Mouse (Mus musculus) heart, postnatal 10 days (tissue): Measurements from ENCODE around the gene Dhrs1. TPM values are rescaled to one million over a fixed set of nuclear protein-coding genes. Genes with fewer than 3 reads are reported as not detected.

ENCODE experiments used
- DNase-seq, 2 experiments: peaks; one replicate each; pipeline ENCODE4 v3.0.0; 2021
- intact Hi-C: fragments of 180-260 bp; cut with DNase I; formaldehyde crosslinking; loops from one replicate; pipeline ENCODE4 v1.15.1; 2025
- total RNA-seq, 2 experiments: library from RNA; stranded (reverse); gene quantifications; 2 replicates each; pipeline ENCODE4 v1.2.3; 2021

Gene Dhrs1
- total RNA-seq = 10 to 100 TPM; 54.5 to 56.6 TPM

DNA sequence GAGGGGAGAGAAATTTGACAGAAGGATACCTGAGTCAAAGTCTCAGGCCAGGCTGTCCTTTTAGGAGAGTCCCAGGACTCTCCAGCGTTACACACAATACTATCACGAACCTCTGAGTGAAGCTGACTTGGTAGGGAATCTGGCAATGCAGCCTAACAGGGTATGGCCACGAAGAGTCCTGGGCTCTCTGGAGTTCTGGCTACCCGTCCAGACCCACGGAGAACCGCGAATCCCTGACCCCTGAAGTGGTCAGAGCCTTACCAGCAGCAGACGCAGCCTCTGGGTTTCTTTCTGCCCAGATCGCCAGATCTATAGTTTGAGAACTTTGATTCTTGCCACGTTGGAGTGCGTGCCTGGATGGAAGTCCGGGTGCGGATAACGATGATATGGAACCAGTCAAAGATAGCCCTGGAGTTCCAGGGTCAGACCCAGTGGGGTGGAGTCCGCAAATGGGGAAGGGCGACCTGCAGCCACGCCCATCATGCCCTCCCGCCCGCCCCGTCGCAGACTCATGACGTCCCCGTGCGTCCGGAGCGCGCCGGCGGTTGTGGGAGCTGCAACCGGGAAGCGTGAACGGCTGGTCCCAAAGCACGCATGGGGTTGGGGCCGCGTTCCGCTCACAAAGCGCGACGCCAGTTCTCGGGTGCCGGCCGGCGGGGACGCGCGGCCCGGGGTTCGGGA, at the start of gene Dhrs1, which contains the start of gene Nop9:
TSS of gene Dhrs1 (minus strand) at position 511 of the 681 bp plus-strand sequence.
TSS of gene Nop9 (plus strand) at position 514 of the 681 bp plus-strand sequence.
- peak; percentile 92 to 93 for DNase-seq
- intact Hi-C loops = loop anchor here (10.0 kb wide), 1 partner anchor 251 kb away; the partner anchor contains the start of gene Carmil3

GRCm38 (mm10) chr14:55793946-55794345, 48.5 kb upstream of the Dhrs1 start:
- peak in 1 of 2 experiments; percentile 40 for DNase-seq
- intact Hi-C loops = no loop called here

- peak in 1 of 2 experiments; percentile 0 for DNase-seq
- intact Hi-C loops = no loop called here
Measured at GRCm38 (mm10) chr14:55793461-55793860, 48.0 kb upstream of the Dhrs1 start.

DNA sequence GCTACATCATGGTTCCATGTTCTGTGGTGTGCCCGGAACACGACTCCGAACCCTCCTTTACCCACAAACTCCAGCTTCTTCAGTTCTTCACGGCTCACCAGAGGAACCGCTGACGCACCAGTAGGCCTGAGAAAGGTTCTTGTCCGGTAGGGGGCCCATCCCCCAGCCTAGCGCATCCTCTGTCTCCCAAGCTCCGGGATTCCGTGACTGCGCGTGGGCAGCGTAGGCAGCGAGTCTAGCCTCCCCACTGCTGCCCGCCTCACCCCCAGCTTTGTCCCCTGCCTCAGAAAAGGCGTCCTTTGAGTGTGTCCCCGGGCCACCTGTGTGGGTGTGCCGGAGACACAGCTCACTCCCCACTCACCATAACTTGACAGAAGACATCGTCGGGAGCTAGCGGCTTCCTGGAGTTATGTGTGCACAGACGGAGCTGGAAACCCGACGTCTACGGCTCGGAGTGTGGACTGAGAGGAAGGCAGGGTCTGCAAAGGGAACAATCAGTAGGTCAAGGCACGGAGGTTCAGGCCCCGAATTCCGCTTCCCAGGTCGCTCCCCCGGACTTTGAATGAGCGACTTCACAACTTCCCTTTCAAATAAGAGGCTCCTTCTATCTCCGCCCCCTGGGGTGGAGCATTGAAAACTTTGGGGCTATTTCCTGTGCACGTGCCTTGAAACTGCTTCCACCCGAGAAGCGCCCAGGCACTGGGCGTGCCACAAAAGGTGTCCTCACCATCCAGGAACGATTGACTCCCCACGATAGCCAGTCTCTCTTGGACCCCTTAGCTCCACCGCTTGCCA, 43.0 kb upstream of the Dhrs1 start, which contains the start of gene Ripk3:
TSS of gene Ripk3 (minus strand) at position 610 of the 795 bp plus-strand sequence.
- intact Hi-C loops = loop anchor here (10.0 kb wide), 1 partner anchor 786 kb away; the partner anchor contains the start of genes Cenpj and Parp4
- peak; percentile 49 to 56 for DNase-seq

DNA sequence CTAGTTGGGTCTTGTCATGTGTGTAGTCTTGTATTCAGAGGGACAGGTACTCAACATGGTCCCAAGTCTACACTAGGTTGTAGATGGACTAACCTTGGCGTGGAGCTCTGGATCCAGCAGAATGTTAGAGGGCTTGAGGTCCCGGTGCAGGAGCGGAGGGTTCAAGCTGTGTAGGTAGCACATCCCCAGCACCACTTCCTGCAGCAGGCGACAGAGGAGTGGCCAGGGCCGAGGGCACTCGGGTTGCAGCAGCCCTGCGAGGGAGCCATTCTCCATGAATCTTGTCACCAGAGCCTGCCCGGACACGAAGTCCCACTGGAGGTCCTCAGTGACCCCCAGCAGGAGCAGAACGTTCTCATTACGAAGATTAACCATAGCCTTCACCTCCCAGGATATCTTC, 42.2 kb upstream of the Dhrs1 start:
- intact Hi-C loops = loop anchor here (10.0 kb wide), 1 partner anchor 787 kb away; the partner anchor contains the start of genes Cenpj and Parp4
- peak in 1 of 2 experiments; percentile 5 for DNase-seq

DNA sequence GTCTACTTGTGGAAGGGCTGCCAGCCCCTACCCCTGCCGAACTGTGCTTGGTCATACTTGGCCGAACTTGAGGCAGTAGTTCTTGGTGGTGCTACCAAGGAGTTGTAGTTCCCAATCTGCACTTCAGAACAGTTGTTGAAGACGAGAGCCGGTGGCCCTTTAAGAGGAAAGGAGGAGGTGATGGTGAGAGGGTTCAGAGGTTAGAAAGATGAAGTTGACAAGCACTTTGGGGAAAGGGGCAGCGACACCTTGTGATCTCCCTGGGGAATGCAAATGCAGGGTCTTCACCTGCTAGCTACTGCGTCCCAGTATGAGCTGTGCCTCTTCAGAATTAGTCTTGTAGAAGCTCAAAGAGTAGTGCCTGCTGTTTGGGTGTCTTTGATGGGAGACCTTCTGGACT, 39.7 kb upstream of the Dhrs1 start:
- DNase-seq = peak; percentile 12 to 14
- intact Hi-C loops = loop anchor here (10.0 kb wide), 1 partner anchor 790 kb away; the partner anchor contains the start of genes Cenpj and Parp4

DNA sequence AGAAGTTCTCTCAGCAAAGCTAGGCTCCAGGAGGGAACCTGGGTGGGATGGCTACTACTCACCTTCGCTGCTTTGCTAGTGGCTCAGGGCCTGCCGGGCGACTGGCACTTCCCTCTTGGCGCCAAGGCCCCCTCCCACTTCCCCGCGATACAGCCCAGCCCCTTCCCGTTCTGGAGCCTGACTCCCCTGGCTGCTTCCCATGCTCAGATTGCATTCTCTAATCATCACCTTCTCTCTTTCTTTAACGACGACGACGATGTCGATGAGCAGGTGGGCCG, 38.4 kb upstream of the Dhrs1 start, which contains the start of gene Adcy4:
TSS of gene Adcy4 (minus strand) at position 138 of the 278 bp plus-strand sequence.
- peak; percentile 40 to 47 for DNase-seq
- intact Hi-C loops = loop anchor here (2.0 to 10.0 kb wide), 2 partner anchors 39 to 791 kb away; partner anchors contain the start of genes Cenpj, Nfatc4 and Parp4

- intact Hi-C loops = loop anchor here (2.0 to 10.0 kb wide), 2 partner anchors 39 to 791 kb away; partner anchors contain the start of genes Cenpj, Nfatc4 and Parp4
- DNase-seq = peak; percentile 70 to 76
Measured at GRCm38 (mm10) chr14:55783171-55783957, 37.9 kb upstream of the Dhrs1 start.

DNA sequence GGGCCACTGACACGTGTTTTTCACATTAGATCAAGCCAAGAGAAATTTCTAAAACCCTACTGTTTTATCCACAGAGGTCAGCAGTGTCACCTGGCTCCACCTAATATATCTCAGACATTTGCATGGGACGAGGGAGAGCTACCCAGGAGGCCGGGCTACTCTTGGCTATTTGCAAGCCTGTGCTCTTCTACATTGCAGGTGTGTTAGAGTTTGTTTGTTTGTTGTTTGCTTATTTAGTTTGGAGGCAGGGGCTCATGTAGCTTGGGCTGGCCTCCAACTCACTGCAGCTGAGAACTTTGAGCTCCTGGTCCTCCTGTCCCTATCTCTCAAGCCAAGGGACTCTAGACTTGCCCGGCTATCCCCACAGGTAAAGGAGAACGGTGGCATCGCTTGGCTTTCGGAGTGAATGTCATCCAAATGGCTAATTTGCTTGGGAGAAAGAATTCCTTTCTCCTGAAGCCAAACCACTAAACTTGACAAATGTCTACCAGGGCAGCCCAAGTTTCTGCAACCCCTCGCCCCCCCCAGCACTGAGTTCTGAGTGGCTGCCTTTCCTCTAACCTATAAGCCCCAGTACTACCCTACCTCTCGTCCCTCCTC, 37.0 kb upstream of the Dhrs1 start:
- peak in 1 of 2 experiments; percentile 5 for DNase-seq

GRCm38 (mm10) chr14:55781310-55781709, 35.8 kb upstream of the Dhrs1 start:
- peak; percentile 77 to 82 for DNase-seq
- intact Hi-C loops = loop anchor here (2.0 to 10.0 kb wide), 3 partner anchors 81 to 793 kb away; partner anchors contain the start of genes Cenpj and Parp4

More for the DNA sequence above, 37.0 kb upstream of the Dhrs1 start:
- intact Hi-C loops = loop anchor here (2.0 to 10.0 kb wide), 2 partner anchors 40 to 792 kb away; partner anchors contain the start of genes Cenpj, Nfatc4 and Parp4

DNA sequence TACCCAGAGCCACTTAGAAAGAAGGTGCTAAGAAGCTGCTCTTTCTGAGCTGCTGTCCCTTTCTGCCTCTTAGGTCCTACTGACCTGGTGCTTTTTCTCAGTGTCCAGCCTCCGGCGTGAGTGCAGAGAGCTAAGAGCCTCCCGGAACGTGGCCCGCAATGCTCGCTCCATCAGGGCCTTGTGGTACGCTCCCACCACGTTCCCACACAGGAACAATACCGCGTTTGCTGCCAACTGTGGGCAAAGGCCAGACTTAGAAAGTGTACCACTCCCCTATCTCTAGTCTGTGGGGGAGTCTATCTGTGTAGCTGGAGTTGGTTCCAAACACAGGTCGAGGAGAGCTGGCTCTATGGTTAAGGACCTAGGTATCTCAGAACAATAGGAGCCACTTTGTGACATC, 35.2 kb upstream of the Dhrs1 start:
- DNase-seq = peak in 1 of 2 experiments; percentile 10
- intact Hi-C loops = loop anchor here (2.0 to 10.0 kb wide), 3 partner anchors 82 to 794 kb away; partner anchors contain the start of genes Cenpj and Parp4

- intact Hi-C loops = loop anchor here (2.0 to 10.0 kb wide), 3 partner anchors 83 to 795 kb away; partner anchors contain the start of genes Cenpj and Parp4
- DNase-seq = no peak
Measured at GRCm38 (mm10) chr14:55779656-55780055, 34.2 kb upstream of the Dhrs1 start.

DNA sequence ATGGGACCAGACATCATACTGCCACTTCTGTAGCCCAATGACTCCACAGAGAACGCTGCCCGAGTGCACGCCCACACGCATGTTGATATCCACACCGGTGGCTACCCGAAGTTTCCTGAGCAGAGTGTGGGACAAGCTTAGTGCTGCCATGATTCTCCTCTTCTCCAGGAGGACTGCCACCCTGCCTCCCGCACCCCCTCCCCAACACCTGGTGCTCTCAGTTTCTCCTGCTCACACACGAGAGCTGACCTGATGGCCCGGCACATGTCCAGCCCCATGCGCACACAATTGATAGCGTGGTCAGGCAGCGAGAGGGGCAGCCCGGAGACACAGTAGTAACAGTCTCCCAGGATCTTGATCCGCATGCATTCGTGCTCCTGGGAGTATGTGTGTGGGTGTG, 33.2 kb upstream of the Dhrs1 start:
- no peak for DNase-seq
- intact Hi-C loops = no loop called here

DNA sequence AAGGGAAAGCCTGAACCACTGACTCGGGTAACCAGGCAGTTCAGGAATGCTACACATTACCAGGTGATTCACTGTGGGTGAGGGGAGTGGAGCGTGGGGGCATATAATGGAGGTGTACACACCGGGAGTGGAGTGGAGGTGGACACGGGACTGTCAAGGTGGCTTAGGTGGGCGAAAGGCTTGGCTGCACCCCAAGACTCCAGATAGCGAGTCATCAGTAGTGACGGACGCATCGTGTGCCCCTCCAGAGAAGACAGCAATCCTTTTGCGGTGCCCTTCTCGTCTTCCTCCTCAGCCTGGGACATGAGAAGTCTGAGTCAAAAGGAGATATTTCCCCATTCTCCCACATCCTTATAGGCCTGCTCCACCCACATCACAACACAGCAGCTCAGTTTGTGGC, 32.3 kb upstream of the Dhrs1 start:
- intact Hi-C loops = no loop called here
- no peak for DNase-seq

GRCm38 (mm10) chr14:55777176-55777575, 31.7 kb upstream of the Dhrs1 start:
- no peak for DNase-seq
- intact Hi-C loops = no loop called here

DNA sequence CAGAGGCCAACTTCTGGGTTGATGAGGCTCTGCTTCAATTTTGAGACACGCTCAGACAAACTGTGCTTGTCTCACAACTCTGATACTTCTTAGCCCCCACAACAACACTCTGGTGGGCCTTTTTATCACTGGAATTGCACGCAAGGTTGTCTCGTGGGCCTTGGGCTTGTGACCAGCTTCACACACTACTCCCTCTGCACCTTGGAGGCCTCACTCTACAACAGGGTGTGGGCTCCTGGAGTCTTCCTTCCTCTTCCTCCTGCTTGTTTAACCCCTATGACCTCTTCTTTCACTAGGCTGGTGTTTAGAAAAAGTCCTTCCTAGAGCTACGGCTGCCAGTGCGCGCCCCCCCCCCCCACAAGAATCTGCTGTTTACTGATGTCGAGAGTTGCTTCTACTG, 31.2 kb upstream of the Dhrs1 start:
- DNase-seq = no peak
- intact Hi-C loops = no loop called here

DNA sequence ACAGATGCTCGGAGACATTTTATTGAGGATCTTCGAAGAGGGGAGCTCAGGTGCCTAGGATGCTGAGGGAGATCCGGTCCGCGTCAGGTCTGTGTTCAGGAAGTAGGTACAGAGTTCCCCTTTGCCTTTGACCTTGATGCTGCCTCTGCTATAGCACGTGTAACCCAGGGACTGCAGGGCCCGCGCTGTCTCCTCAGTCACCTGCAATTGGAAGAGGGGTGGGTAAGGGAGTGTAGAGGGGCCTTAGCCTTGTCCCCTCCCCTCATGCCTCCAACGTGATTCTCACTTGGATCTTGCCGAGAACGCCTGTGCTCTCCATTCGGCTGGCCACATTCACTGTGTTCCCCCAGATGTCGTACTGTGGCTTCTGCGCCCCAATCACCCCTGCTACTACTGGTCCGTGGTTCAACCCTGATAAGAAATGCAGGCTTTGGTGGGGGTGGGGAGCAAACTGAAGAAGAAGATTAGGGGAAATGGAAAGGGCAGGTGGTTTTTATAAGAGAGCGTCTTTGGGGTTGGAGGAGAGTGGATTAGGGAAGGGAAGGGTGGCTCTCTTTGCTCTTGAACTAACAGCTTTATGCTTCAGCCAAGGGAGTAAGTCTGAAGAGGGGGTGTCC, 23.7 kb upstream of the Dhrs1 start:
- no peak for DNase-seq
- intact Hi-C loops = no loop called here

- intact Hi-C loops = no loop called here
- DNase-seq = no peak
Measured at GRCm38 (mm10) chr14:55768555-55768954, 23.1 kb upstream of the Dhrs1 start.
